Mouse (Mus musculus) ES-Bruce4 (cell line): Measurements from ENCODE around the gene Mxra7.

Experiments used
- CTCF ChIP-seq: IDR thresholded peaks from one replicate; pipeline ENCODE4 v1.8.1; 2011; ENCODE audit warnings: low read depth, low read length
- POLR2A ChIP-seq: IDR thresholded peaks from one replicate; pipeline ENCODE4 v1.8.1; 2011; ENCODE audit warnings: low read length; ENCODE audit not compliant: insufficient read depth

GRCm38 (mm10) chr11:116864444-116864843, 36.6 kb upstream of the Mxra7 start:
- TF ChIP-seq CTCF (no peak), POLR2A (no peak)
